Mouse (Mus musculus): ENCODE measurements at regions not wholly inside any gene's neighbourhood (a gene's known extent, or its start where the extent isn't known, plus 50 kb on each side); places are given as distances from the start of the nearest gene placed in this dataset.

GRCm38 (mm10) chr4:152691302-152691701 is 213.6 kb upstream of the Kcnab2 start:
- H3K4me2 ChIP-seq (ENCODE audit: low read depth, low read length) = no peak overlapping the region
- no peaks in the 10 kb centered on the region for H3K27me3 ChIP-seq (ENCODE audit: insufficient read depth, low read length)
- 76% methylated on average over 13 of the region's 13 CpGs for WGBS (ENCODE audit: insufficient replicate concordance)
- no peak overlapping the region for H3K27ac ChIP-seq (ENCODE audit: low read depth)
- H3K9me3 ChIP-seq (ENCODE audit: low read length) = no peaks in the 10 kb centered on the region
- H3K4me1 ChIP-seq (ENCODE audit: insufficient read depth) = no peaks in the 10 kb centered on the region
- DNase-seq (no peak), ATAC-seq (no peak)
- TF ChIP-seq CTCF (IDR thresholded peaks at IDR 0.05; ENCODE audit: low read depth) (no peak), EP300 (IDR thresholded peaks at IDR 0.05; ENCODE audit: low read depth) (no peak)
- no peak overlapping the region for H3K4me3 ChIP-seq (ENCODE audit: low read depth, low read length)
- no peak overlapping the region for H3K9ac ChIP-seq (replicated peaks)
- H3K36me3 ChIP-seq (replicated peaks; ENCODE audit: insufficient read depth, low read length) = no peaks in the 10 kb centered on the region

GRCm38 (mm10) chr4:152690766-152691165 is 213.1 kb upstream of the Kcnab2 start:
- no peak overlapping the region for H3K4me2 ChIP-seq (ENCODE audit: low read depth, low read length)
- 70% methylated on average over 4 of the region's 4 CpGs for WGBS (ENCODE audit: insufficient replicate concordance)
- no peaks in the 10 kb centered on the region for H3K4me1 ChIP-seq (ENCODE audit: insufficient read depth)
- no peaks in the 10 kb centered on the region for H3K9me3 ChIP-seq (ENCODE audit: low read length)
- ATAC-seq (no peak), DNase-seq (no peak)
- H3K9ac ChIP-seq (replicated peaks) = no peak overlapping the region
- H3K27ac ChIP-seq (ENCODE audit: low read depth) = no peak overlapping the region
- H3K27me3 ChIP-seq (ENCODE audit: insufficient read depth, low read length) = no peaks in the 10 kb centered on the region
- TF ChIP-seq CTCF (IDR thresholded peaks at IDR 0.05; ENCODE audit: low read depth) (no peak), EP300 (IDR thresholded peaks at IDR 0.05; ENCODE audit: low read depth) (no peak)
- no peaks in the 10 kb centered on the region for H3K36me3 ChIP-seq (replicated peaks; ENCODE audit: insufficient read depth, low read length)
- H3K4me3 ChIP-seq (ENCODE audit: low read depth, low read length) = no peak overlapping the region

- no peaks in the 10 kb centered on the region for H3K36me3 ChIP-seq (replicated peaks; ENCODE audit: insufficient read depth, low read length)
- TF ChIP-seq CTCF (IDR thresholded peaks at IDR 0.05; ENCODE audit: low read depth) = peak; percentile 31
- TF ChIP-seq EP300 (IDR thresholded peaks at IDR 0.05; ENCODE audit: low read depth) = no peak
- no peaks in the 10 kb centered on the region for H3K27me3 ChIP-seq (ENCODE audit: insufficient read depth, low read length)
- H3K4me1 ChIP-seq (ENCODE audit: insufficient read depth) = no peaks in the 10 kb centered on the region
- no peak for ATAC-seq
- DNase-seq = no peak
- H3K9me3 ChIP-seq (ENCODE audit: low read length) = no peaks in the 10 kb centered on the region
- no peak overlapping the region for H3K4me3 ChIP-seq (ENCODE audit: low read depth, low read length)
- no peak overlapping the region for H3K4me2 ChIP-seq (ENCODE audit: low read depth, low read length)
- no peak overlapping the region for H3K27ac ChIP-seq (ENCODE audit: low read depth)
- 79% methylated on average over 9 of the region's 9 CpGs for WGBS (ENCODE audit: insufficient replicate concordance)
- H3K9ac ChIP-seq (replicated peaks) = no peak overlapping the region
These were observed 212.2 kb upstream of the Kcnab2 start for GRCm38 (mm10) chr4:152689831-152690230.

- Histone ChIP-seq H3K36me3 (replicated peaks; ENCODE audit: insufficient read depth, low read length) (no peaks in the 10 kb centered on the region), H3K27me3 (ENCODE audit: insufficient read depth, low read length) (no peaks in the 10 kb centered on the region), H3K4me2 (ENCODE audit: low read depth, low read length) (no peak overlapping the region), H3K27ac (ENCODE audit: low read depth) (no peak overlapping the region), H3K9me3 (ENCODE audit: low read length) (peaks cover 4% of the 10 kb centered on the region; the same call in 1 of the 2 replicates), H3K4me1 (ENCODE audit: insufficient read depth) (no peaks in the 10 kb centered on the region), H3K9ac (replicated peaks) (no peak overlapping the region), H3K4me3 (ENCODE audit: low read depth, low read length) (no peak overlapping the region)
- WGBS (ENCODE audit: insufficient replicate concordance) = 58% methylated on average over 12 of the region's 12 CpGs
- DNase-seq (no peak), ATAC-seq (no peak)
- no peak for TF ChIP-seq CTCF (IDR thresholded peaks at IDR 0.05; ENCODE audit: low read depth)
- no peak for TF ChIP-seq EP300 (IDR thresholded peaks at IDR 0.05; ENCODE audit: low read depth)
These were observed 208.9 kb upstream of the Kcnab2 start for GRCm38 (mm10) chr4:152686509-152687081.

GRCm38 (mm10) chr4:152674140-152674539 is 196.5 kb upstream of the Kcnab2 start:
- Histone ChIP-seq H3K4me2 (ENCODE audit: low read depth, low read length) (no peak overlapping the region), H3K36me3 (replicated peaks; ENCODE audit: insufficient read depth, low read length) (no peaks in the 10 kb centered on the region), H3K9me3 (ENCODE audit: low read length) (no peaks in the 10 kb centered on the region), H3K4me3 (ENCODE audit: low read depth, low read length) (no peak overlapping the region), H3K4me1 (ENCODE audit: insufficient read depth) (no peaks in the 10 kb centered on the region), H3K27me3 (ENCODE audit: insufficient read depth, low read length) (no peaks in the 10 kb centered on the region), H3K27ac (ENCODE audit: low read depth) (no peak overlapping the region), H3K9ac (replicated peaks) (no peak overlapping the region)
- no peak for TF ChIP-seq CTCF (IDR thresholded peaks at IDR 0.05; ENCODE audit: low read depth)
- TF ChIP-seq EP300 (IDR thresholded peaks at IDR 0.05; ENCODE audit: low read depth) = no peak
- ATAC-seq (no peak), DNase-seq (no peak)
- 46% methylated on average over 11 of the region's 11 CpGs for WGBS (ENCODE audit: insufficient replicate concordance)

- Histone ChIP-seq H3K27me3 (ENCODE audit: insufficient read depth, low read length) (no peaks in the 10 kb centered on the region), H3K4me3 (ENCODE audit: low read depth, low read length) (no peak overlapping the region), H3K4me2 (ENCODE audit: low read depth, low read length) (no peak overlapping the region), H3K4me1 (ENCODE audit: insufficient read depth) (no peaks in the 10 kb centered on the region), H3K27ac (ENCODE audit: low read depth) (no peak overlapping the region), H3K36me3 (replicated peaks; ENCODE audit: insufficient read depth, low read length) (no peaks in the 10 kb centered on the region), H3K9ac (replicated peaks) (no peak overlapping the region), H3K9me3 (ENCODE audit: low read length) (peaks cover 4% of the 10 kb centered on the region; the same call in 1 of the 2 replicates)
- DNase-seq (no peak), ATAC-seq (no peak)
- TF ChIP-seq CTCF (IDR thresholded peaks at IDR 0.05; ENCODE audit: low read depth) (peak; percentile 63), EP300 (IDR thresholded peaks at IDR 0.05; ENCODE audit: low read depth) (no peak)
- 38% methylated on average over 8 of the region's 8 CpGs for WGBS (ENCODE audit: insufficient replicate concordance)
These were observed 185.8 kb upstream of the Kcnab2 start for GRCm38 (mm10) chr4:152663482-152663881.
